Mouse (Mus musculus): ENCODE results near the gene Ntsr2. TPM values are rescaled to one million over a fixed set of nuclear protein-coding genes. Genes with fewer than 3 reads are reported as not detected.

Gene Ntsr2
- total RNA-seq (2021) = 0.43 and 0.57 TPM in 2 replicates
- long read RNA-seq, partial matches to known transcripts = 0 of 2 reads
- long read RNA-seq, other reads (novel, unspliced or antisense) = 0 of 2 reads

GRCm38 (mm10) chr12:16653332-16654093 is at the start of gene Ntsr2:
Gene Ntsr2, plus strand, starts transcription at chr12:16653382.
- peak; percentile 86 for DNase-seq

GRCm38 (mm10) chr12:16605624-16606023 is 47.6 kb upstream of the Ntsr2 start:
- no peak for DNase-seq

GRCm38 (mm10) chr12:16610936-16611335 is 42.2 kb upstream of the Ntsr2 start, which contains the start of gene Lpin1:
Gene Lpin1, minus strand, starts transcription at chr12:16610966.
- no peak for DNase-seq

- no peak for DNase-seq
Measured at GRCm38 (mm10) chr12:16614556-16614955, 38.6 kb upstream of the Ntsr2 start.

- no peak for DNase-seq
Measured at GRCm38 (mm10) chr12:16615738-16616137, 37.4 kb upstream of the Ntsr2 start.

GRCm38 (mm10) chr12:16618512-16619274 is 34.5 kb upstream of the Ntsr2 start:
- peak; percentile 82 for DNase-seq

- no peak for DNase-seq
Measured at GRCm38 (mm10) chr12:16619453-16619852, 33.7 kb upstream of the Ntsr2 start.

GRCm38 (mm10) chr12:16620230-16620629 is 33.0 kb upstream of the Ntsr2 start:
- no peak for DNase-seq

- peak; percentile 49 for DNase-seq
Measured at GRCm38 (mm10) chr12:16630152-16630865, 22.9 kb upstream of the Ntsr2 start.

GRCm38 (mm10) chr12:16630866-16631185 is 22.4 kb upstream of the Ntsr2 start:
- peak; percentile 26 for DNase-seq

GRCm38 (mm10) chr12:16631423-16631822 is 21.8 kb upstream of the Ntsr2 start:
- no peak for DNase-seq

GRCm38 (mm10) chr12:16633235-16633634 is 19.9 kb upstream of the Ntsr2 start:
- no peak for DNase-seq

GRCm38 (mm10) chr12:16634075-16634813 is 18.9 kb upstream of the Ntsr2 start:
- DNase-seq = peak; percentile 58

- DNase-seq = peak; percentile 6
Measured at GRCm38 (mm10) chr12:16635816-16636215, 17.4 kb upstream of the Ntsr2 start.

- no peak for DNase-seq
Measured at GRCm38 (mm10) chr12:16639078-16639771, 14.0 kb upstream of the Ntsr2 start.

- DNase-seq = peak; percentile 60
Measured at GRCm38 (mm10) chr12:16640075-16640474, 13.1 kb upstream of the Ntsr2 start.

GRCm38 (mm10) chr12:16642000-16642399 is 11.2 kb upstream of the Ntsr2 start:
- peak; percentile 21 for DNase-seq

- peak; percentile 48 for DNase-seq
Measured at GRCm38 (mm10) chr12:16643508-16644345, 9.5 kb upstream of the Ntsr2 start.

- DNase-seq = no peak
Measured at GRCm38 (mm10) chr12:16644698-16645097, 8.5 kb upstream of the Ntsr2 start.

- DNase-seq = no peak
Measured at GRCm38 (mm10) chr12:16646780-16647409, 6.3 kb upstream of the Ntsr2 start.
